Mouse (Mus musculus) neural tube, embryonic 12.5 days (tissue): ENCODE results near the gene Sirt5. TPM values are rescaled to one million over a fixed set of nuclear protein-coding genes. Genes with fewer than 3 reads are reported as not detected.

ENCODE experiments used
- ATAC-seq: fragments of 200-750 bp; cut with Nextera tagmentation; 2 replicates; pipeline ENCODE4 v1.8.0; 2017; ENCODE audit warnings: low read depth, mild to moderate bottlenecking, moderate TSS enrichment, moderate library complexity; ENCODE audit not compliant: low FRiP score
- H3K27ac ChIP-seq: fragments of 300-500 bp; sonication (generic); 2 replicates; pipeline ENCODE4 v1.5.1; 2016
- H3K27me3 ChIP-seq: fragments of 300-500 bp; sonication (generic); replicated peaks from 2 replicates; pipeline ENCODE4 v1.6.1; 2016; ENCODE audit warnings: mild to moderate bottlenecking
- H3K36me3 ChIP-seq: fragments of 300-500 bp; sonication (generic); 2 replicates; pipeline ENCODE4 v1.6.1; 2016; ENCODE audit warnings: mild to moderate bottlenecking
- H3K4me1 ChIP-seq: fragments of 300-500 bp; sonication (generic); 2 replicates; pipeline ENCODE4 v1.6.1; 2016
- H3K4me2 ChIP-seq: fragments of 300-500 bp; sonication (generic); replicated peaks from 2 replicates; pipeline ENCODE4 v1.6.1; 2016; ENCODE audit warnings: mild to moderate bottlenecking
- H3K4me3 ChIP-seq: fragments of 300-500 bp; sonication (generic); 2 replicates; pipeline ENCODE4 v1.5.1; 2016
- H3K9ac ChIP-seq: fragments of 300-500 bp; sonication (generic); 2 replicates; pipeline ENCODE4 v1.6.1; 2016; ENCODE audit warnings: mild to moderate bottlenecking
- H3K9me3 ChIP-seq: fragments of 300-500 bp; sonication (generic); 2 replicates; pipeline ENCODE4 v1.6.1; 2016; ENCODE audit warnings: mild to moderate bottlenecking
- WGBS: fragments of 180-500 bp; shearing (Covaris S2); methylation state at CpG from one replicate; pipeline ENCODE4 v1.1.7; 2016; 5-methylcytosine and 5-hydroxymethylcytosine counted together
- polyA plus RNA-seq: library from polyadenylated mRNA; unstranded; fragments of >200 nt; fragmentation: Nextera tagmentation; extraction: Ambion mirVana; gene quantifications from 2 replicates; pipeline ENCODE4 v1.2.1, GENCODE M21; 2016

Gene Sirt5
- polyA plus RNA-seq, 1 experiment from 2014 or later: 31.4 TPM

GRCm38 (mm10) chr13:43385321-43385720, 20.0 kb downstream of the Sirt5 start:
- Histone ChIP-seq H3K9me3 (no peaks in the 10 kb centered on the region), H3K4me2 (no peak overlapping the region), H3K36me3 (peaks cover 11% of the 10 kb centered on the region), H3K4me3 (no peak overlapping the region), H3K9ac (no peak overlapping the region), H3K27ac (no peak overlapping the region), H3K27me3 (no peaks in the 10 kb centered on the region), H3K4me1 (no peaks in the 10 kb centered on the region)
- no peak for ATAC-seq
- 97% methylated on average over 10 of the region's 10 CpGs for WGBS

GRCm38 (mm10) chr13:43397700-43398296, 32.5 kb downstream of the Sirt5 start:
- no peak overlapping the region for H3K27ac ChIP-seq
- peak overlapping the region; percentile 70 for H3K4me2 ChIP-seq
- peak overlapping the region; percentile 90 for H3K4me3 ChIP-seq
- 49% methylated on average over 15 of the region's 17 CpGs for WGBS
- no peaks in the 10 kb centered on the region for H3K9me3 ChIP-seq
- peaks cover 7% of the 10 kb centered on the region; the same call in 1 of the 2 replicates for H3K4me1 ChIP-seq
- peak; percentile 71 for ATAC-seq
- H3K27me3 ChIP-seq: no peaks in the 10 kb centered on the region
- no peak overlapping the region for H3K9ac ChIP-seq
- H3K36me3 ChIP-seq: peaks cover 32% of the 10 kb centered on the region

DNA sequence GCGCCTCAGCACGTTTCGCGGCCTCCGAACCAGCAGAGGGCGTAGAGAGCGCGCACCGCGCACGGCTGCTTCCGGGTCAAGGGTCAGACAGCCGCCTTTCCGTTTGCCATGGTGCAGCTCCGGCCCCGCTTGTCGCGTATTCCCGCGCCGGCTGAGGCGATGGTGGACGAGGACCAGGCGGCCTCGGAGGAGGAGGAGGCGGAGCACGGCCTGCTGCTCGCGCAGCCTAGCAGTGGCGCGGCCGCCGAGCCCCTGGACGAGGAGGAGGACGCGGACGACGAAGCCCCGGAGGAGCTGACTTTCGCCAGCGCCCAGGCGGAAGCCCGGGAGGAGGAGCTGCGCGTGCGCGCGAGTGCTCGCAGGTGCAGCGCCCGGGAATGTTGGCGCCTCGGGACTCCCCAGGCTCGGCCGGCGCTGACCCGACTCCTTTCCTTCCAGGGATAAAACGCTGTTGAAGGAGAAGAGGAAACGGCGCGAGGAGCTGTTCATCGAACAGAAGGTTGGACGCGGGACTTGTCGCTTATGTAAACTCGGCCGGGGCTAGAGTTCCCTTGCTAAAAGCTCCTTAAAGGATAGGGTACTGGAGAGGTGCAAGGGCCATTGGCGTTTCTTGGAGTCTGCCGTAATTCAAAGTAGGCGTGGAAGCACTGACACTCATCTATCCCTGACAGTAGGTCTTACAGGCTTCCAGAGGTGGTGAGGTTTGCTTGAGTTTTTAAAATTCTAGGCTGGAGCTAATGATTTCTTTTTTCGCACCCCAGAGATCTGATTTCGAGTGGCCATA, 33.2 kb downstream of the Sirt5 start, which contains the start of gene Nol7:
Gene Nol7 (plus strand): TSS at position 94 of the 784 bp plus-strand sequence.
- Histone ChIP-seq H3K4me3 (peak within 1 kb of the TSS; percentile 90), H3K27ac (peak within 1 kb of the TSS; percentile 89), H3K9ac (peak within 1 kb of the TSS; percentile 86), H3K4me1 (peaks cover 7% of the 10 kb centered on the region; the same call in 1 of the 2 replicates), H3K36me3 (peaks cover 38% of the 10 kb centered on the region), H3K27me3 (no peaks in the 10 kb centered on the region), H3K9me3 (no peaks in the 10 kb centered on the region), H3K4me2 (peak within 1 kb of the TSS; percentile 70)
- ATAC-seq: peak; percentile 91
- 1% methylated on average over 72 of the region's 72 CpGs for WGBS

GRCm38 (mm10) chr13:43399576-43399975, 34.3 kb downstream of the Sirt5 start:
- Histone ChIP-seq H3K9ac (no peak overlapping the region), H3K4me3 (no peak overlapping the region), H3K27ac (no peak overlapping the region), H3K9me3 (no peaks in the 10 kb centered on the region), H3K4me1 (peaks cover 7% of the 10 kb centered on the region; the same call in 1 of the 2 replicates), H3K27me3 (no peaks in the 10 kb centered on the region), H3K36me3 (peaks cover 41% of the 10 kb centered on the region), H3K4me2 (peak overlapping the region; percentile 70)
- 90% methylated on average over 5 of the region's 5 CpGs for WGBS
- ATAC-seq: no peak

DNA sequence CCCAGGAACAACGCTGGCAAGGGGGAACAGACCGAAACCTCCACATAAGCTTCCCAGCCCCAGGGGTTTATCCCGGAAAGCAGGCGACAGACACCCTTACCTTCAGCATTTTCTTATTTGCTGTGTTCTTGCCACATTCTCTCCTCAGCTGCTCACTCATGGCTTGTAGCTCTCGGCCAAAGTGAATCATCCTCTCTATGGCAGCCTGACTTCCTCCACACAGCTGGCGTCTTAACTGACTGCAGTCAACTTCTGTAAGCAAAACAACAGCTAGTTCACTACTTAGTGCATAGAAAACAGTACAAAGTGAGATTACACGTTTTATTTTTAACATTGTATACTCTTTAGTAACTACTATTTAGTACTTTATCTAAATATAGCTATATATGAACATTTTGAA, 47.0 kb downstream of the Sirt5 start:
- no peak for ATAC-seq
- Histone ChIP-seq H3K9ac (no peak overlapping the region), H3K9me3 (no peaks in the 10 kb centered on the region), H3K4me3 (no peak overlapping the region), H3K36me3 (peaks cover 57% of the 10 kb centered on the region), H3K4me2 (no peak overlapping the region), H3K27me3 (no peaks in the 10 kb centered on the region), H3K27ac (no peak overlapping the region), H3K4me1 (no peaks in the 10 kb centered on the region)
- WGBS: 89% methylated on average over 7 of the region's 7 CpGs

GRCm38 (mm10) chr13:43413611-43414010, 48.3 kb downstream of the Sirt5 start:
- Histone ChIP-seq H3K27me3 (no peaks in the 10 kb centered on the region), H3K9me3 (no peaks in the 10 kb centered on the region), H3K9ac (no peak overlapping the region), H3K36me3 (peaks cover 54% of the 10 kb centered on the region), H3K27ac (no peak overlapping the region), H3K4me3 (no peak overlapping the region), H3K4me2 (no peak overlapping the region), H3K4me1 (no peaks in the 10 kb centered on the region)
- ATAC-seq: no peak
- 92% methylated on average over 2 of the region's 2 CpGs for WGBS

GRCm38 (mm10) chr13:43415249-43415648, 50.0 kb downstream of the Sirt5 start:
- no peak for ATAC-seq
- Histone ChIP-seq H3K4me2 (no peak overlapping the region), H3K27ac (no peak overlapping the region), H3K9ac (no peak overlapping the region), H3K36me3 (peaks cover 63% of the 10 kb centered on the region), H3K4me3 (no peak overlapping the region), H3K27me3 (no peaks in the 10 kb centered on the region), H3K4me1 (no peaks in the 10 kb centered on the region), H3K9me3 (no peaks in the 10 kb centered on the region)
- 91% methylated on average over 1 of the region's 1 CpGs for WGBS

DNA sequence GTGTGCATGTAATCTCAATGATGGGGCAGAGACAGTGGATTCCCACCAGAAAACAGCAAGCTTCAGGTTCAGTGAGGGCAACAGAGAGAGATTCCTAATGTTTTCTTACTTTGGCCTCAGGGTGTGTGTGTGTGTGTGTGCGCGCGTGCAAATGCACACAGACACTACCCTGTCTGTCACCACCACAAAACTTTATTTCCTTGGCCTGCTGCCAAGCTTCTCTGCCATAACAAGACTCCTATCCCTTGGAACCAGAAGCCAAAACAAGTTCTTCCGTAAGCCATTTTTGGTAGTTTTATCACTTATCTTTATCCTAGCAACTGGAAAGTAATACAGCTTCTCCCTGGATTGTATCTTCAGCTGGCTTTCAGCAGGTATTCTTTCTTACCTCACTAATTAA, 63.1 kb downstream of the Sirt5 start:
- no peak for ATAC-seq
- H3K4me3 ChIP-seq: no peak overlapping the region
- H3K9ac ChIP-seq: no peak overlapping the region
- no peaks in the 10 kb centered on the region for H3K9me3 ChIP-seq
- H3K27ac ChIP-seq: no peak overlapping the region
- no peak overlapping the region for H3K4me2 ChIP-seq
- 94% methylated on average over 4 of the region's 4 CpGs for WGBS
- H3K36me3 ChIP-seq: peaks cover 20% of the 10 kb centered on the region
- H3K27me3 ChIP-seq: no peaks in the 10 kb centered on the region
- no peaks in the 10 kb centered on the region for H3K4me1 ChIP-seq

- 81% methylated on average over 2 of the region's 2 CpGs for WGBS
These were observed 68.1 kb downstream of the Sirt5 start for GRCm38 (mm10) chr13:43433395-43433794.

DNA sequence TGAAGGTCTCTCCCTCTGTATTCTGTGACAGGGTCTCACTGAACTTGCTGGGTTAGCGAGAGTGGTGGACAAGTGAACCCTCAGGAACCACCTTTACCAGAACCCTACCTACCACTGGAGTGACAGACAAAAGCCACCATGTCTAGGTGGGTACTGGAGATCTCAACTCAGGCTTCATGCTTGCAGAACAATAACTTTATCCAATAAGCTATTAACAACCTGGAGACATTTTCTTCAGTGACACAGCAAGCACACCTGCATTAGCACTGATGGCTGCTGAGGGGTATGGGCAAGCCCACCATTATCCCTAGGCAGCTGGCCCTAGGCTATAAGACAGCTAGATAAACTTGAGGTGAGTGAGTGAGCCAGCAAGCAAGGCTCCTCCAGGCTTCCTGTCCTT, 75.1 kb downstream of the Sirt5 start:
- H3K36me3 ChIP-seq: no peaks in the 10 kb centered on the region
- no peaks in the 10 kb centered on the region for H3K27me3 ChIP-seq
- no peak overlapping the region for H3K27ac ChIP-seq
- no peaks in the 10 kb centered on the region for H3K9me3 ChIP-seq
- WGBS: 90% methylated on average over 1 of the region's 1 CpGs
- ATAC-seq: no peak
- H3K4me3 ChIP-seq: no peak overlapping the region
- H3K4me1 ChIP-seq: no peaks in the 10 kb centered on the region
- H3K9ac ChIP-seq: no peak overlapping the region
- no peak overlapping the region for H3K4me2 ChIP-seq

More at GRCm38 (mm10) chr13:43433395-43433794, 68.1 kb downstream of the Sirt5 start:
- no peaks in the 10 kb centered on the region for H3K4me1 ChIP-seq
- H3K4me3 ChIP-seq: no peak overlapping the region
- H3K36me3 ChIP-seq: peaks cover 12% of the 10 kb centered on the region; the same call in 1 of the 2 replicates
- H3K27ac ChIP-seq: no peak overlapping the region
- H3K4me2 ChIP-seq: no peak overlapping the region
- H3K27me3 ChIP-seq: no peaks in the 10 kb centered on the region
- H3K9me3 ChIP-seq: no peaks in the 10 kb centered on the region
- no peak for ATAC-seq
- no peak overlapping the region for H3K9ac ChIP-seq

DNA sequence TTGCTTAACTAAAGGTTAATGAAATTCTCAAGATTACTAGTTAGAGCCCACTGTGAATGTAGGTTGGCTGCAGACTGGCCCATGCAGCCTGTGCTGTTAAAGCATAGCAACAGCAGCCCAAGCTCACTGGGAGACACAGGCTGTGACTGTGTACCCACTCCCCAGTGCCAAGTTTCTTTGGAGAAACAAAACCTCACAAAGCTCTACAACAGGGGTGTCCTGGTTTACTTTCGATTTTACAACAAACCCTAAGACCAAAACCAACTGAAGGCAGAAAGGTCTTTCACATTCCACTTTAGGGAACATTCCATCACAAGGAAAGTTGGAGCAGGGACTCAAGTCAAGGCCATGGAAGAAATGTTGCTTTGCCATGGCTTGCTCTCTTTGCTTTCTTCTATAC, 77.3 kb downstream of the Sirt5 start:
- Histone ChIP-seq H3K9ac (no peak overlapping the region), H3K4me3 (no peak overlapping the region), H3K36me3 (no peaks in the 10 kb centered on the region), H3K27me3 (no peaks in the 10 kb centered on the region), H3K27ac (no peak overlapping the region), H3K4me2 (no peak overlapping the region), H3K4me1 (0 out of 2 replicates have a peak, but pooled peaks cover 4% of the 10 kb centered on the region), H3K9me3 (no peaks in the 10 kb centered on the region)
- 86% methylated on average over 1 of the region's 1 CpGs for WGBS
- ATAC-seq: no peak

- Histone ChIP-seq H3K36me3 (no peaks in the 10 kb centered on the region), H3K27ac (no peak overlapping the region), H3K4me1 (0 out of 2 replicates have a peak, but pooled peaks cover 6% of the 10 kb centered on the region), H3K4me2 (no peak overlapping the region), H3K4me3 (no peak overlapping the region), H3K27me3 (no peaks in the 10 kb centered on the region), H3K9me3 (no peaks in the 10 kb centered on the region), H3K9ac (no peak overlapping the region)
- 90% methylated on average over 4 of the region's 4 CpGs for WGBS
- no peak for ATAC-seq
These were observed 78.4 kb downstream of the Sirt5 start for GRCm38 (mm10) chr13:43443706-43444105.
